Mouse (Mus musculus) left cerebral cortex, adult 11 months (tissue): ENCODE data around the gene Fam171a2.

Experiments
- DNase-seq: peaks from one replicate; pipeline ENCODE4 v3.0.0; 2022; ENCODE audit warnings: low spot score

The Fam171a2 gene

DNA sequence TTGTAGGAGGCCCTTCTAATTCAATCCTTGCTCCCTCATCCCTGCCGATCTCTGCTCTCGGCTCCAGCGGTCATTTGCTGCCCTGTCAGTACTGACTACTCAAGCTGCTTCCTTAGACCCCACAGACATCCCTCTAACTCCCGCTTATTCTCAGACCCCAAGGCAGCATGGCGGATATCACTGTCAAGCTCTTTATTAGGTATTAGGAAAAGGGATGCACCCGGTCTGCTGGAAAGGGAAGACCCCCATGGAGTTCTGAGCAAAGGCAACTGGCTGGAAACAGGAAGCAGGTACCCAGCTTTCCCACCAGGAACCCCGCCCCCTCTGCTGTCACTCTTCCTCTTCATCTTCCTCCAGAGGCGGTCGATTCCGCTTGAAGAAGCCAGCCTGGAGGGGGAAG is 5.6 kb upstream of the Fam171a2 start:
- DNase-seq: no peak

DNA sequence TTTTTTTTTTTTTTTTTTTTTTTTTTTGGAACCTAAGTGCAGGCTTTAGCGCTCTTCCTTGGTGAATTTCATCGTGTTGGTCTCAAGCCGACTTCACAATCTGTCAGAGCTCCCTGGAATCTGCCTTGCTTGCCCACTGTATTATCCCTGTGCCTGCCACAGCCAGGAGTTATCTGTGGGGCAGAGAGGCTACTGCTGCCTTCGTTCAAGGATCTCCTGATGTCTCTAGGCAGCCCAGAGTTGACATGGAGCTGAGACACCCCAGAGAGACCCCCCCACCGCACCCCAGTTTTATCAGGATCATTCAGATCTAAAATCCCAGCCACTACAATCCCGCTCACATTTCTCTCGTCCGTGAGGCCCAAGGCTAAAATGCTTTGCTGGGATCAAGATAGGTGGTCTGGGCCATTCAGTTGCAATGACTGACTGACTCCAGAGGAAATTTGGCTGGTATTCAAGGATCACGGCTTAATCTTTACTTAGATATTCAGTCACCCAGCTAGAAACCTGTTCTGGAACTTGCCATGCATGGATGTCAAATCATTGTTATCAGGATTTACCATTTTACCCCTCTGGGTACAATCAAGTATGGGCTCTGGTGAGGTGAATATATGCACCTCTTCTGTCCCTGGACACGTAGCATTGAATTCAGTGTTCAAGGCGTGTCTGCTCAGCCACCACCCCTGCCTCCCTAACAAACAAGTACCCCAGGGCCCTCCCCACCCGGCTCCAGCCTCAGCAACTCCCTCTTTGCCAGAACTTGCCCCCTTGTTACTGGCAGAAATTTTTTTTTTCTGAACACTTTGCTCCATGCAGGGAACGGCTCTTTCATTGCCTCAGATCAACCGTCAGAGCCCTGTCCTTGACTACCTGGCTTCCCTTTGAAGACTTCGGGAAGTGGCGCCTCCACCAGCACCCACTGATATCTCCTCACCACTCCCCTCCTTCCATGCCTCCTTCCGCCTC is 1.8 kb upstream of the Fam171a2 start:
- no peak for DNase-seq

GRCm38 (mm10) chr11:102448327-102448726 is 845 bp upstream of the Fam171a2 start:
- DNase-seq: no peak

DNA sequence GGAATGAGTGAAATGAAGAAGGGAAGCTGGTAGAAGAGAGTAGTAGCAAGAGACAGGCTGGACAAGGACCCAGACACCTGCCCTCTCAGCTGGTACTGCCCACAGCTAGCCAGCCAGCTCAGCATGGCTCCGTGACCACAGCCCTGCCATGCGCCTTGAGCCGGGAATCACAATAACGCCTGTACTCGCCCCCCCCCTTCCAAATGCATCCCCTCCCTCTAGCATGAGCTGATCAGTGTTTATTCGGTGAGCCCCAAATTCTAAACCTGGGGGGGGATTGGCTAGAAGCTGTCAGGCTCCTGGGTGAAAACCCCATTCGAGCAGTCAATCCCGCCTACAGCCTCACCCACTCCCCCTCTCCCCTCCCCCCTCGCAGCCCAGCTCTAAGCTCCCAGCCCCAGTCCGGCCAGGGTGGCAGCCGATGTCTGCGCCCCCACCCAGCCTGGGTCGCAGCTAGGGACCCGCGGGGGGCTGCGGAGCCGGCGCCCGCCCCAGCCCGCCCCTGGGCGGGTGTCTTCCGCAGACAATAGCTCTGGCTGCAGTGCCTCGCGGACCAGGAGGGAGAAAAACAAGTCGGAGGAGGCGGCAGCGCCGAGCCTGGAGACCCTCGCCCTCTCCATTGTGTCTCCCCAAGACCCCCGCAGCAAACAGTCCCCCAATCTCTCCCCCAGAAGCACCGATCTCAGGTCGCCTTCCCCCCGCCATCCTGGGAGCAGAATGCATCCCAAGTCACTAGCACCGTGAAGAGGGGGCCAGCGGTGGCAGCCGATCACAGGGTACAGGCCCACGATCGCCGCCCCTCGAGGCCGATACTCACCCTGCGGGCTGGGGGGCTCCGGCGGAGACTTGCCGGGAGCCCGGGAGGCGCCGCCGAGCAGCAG is 661 bp downstream of the Fam171a2 start:
- DNase-seq: no peak

- DNase-seq: no peak
These were observed 1.6 kb downstream of the Fam171a2 start for GRCm38 (mm10) chr11:102445891-102446361.

DNA sequence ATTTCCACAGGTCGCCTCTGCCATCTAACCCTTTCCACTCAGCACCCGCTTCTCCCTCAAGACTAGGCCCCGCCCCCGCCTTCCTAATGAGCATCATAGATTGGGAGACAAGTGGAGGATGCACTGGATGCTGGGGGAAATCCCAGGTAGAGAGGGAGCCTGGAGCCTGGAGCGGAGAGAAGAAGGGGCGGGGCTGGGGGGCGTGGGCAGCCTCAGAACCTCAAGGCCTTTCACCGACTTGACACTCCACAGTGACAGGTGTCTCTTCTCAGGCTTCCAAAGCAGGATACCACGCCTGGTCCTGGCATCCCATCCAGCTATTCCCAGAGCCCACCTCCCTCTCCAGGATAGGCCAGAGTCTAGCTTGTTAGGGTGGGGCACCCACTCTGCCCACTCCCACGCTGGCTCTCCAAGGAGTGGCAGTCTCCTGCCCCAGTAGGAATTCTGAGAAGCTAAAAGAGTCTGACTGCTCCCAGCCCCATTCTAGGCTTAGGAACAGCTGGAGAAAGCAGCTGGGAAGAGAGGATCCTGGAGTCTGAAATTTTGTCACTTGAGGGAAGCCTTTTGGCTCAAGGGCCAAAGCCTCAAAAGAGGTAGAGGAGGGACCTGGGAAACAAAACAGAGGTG is 2.1 kb downstream of the Fam171a2 start:
- DNase-seq: no peak

DNA sequence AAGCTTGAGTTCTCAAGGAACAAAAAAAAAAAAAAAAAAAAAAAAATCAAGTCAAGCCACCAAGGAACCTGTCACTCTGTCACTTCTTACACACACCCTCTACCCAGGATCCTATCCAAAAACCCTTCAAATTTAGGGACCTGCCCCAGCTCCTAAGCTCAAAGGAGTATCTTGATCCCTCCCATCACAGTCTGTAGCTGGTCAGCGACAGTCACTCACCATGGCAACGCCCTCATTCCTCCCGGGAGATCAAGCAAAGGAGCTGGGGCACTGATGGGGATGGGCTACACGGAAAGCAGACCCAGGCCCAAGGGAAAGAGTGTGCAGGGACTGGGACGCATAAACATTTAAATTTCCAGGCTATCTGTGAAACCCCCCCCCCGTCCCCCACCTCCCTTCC is 2.7 kb downstream of the Fam171a2 start:
- DNase-seq: no peak

- DNase-seq: no peak
These were observed 3.2 kb downstream of the Fam171a2 start for GRCm38 (mm10) chr11:102444321-102444720.

DNA sequence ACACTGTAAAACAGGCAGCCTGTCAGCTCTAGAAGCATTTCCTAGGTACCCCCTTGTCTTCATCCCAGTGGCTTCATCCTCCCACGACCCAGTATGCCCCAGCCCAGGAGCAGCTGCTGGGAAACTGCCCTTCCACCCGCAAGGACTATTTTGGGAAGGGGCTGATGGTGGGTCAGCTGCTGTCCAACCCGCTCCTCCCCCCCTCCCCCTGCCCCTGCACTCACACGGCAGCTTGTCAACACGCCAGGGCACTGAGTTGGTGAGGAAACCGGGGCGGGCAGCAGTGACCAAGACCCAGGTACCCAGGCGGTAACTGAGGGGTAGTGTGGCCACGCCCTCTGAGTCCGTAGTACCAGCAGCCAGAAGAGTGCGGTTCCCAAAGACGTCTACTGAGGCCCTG is 3.7 kb downstream of the Fam171a2 start:
- no peak for DNase-seq

GRCm38 (mm10) chr11:102442089-102442488 is 5.4 kb downstream of the Fam171a2 start:
- no peak for DNase-seq

DNA sequence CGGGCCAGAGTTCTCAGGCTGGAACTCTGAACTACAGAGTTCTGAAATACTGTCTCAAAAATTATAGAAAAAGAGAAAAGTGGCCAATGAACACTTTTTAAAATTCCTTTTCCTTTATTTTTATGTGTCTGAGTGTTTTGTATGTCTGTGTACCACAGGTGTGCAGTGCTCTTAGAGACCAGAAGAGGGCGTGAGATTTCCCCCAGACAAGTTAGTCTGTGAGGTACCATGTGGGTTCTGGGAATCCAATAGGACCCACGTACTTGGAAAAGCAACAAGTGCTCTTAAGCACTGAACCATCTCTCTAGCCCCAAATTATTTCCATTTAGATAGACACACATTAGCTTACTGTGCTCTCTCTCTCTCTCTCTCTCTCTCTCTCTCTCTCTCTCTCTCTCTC is 6.0 kb downstream of the Fam171a2 start:
- DNase-seq: no peak

GRCm38 (mm10) chr11:102440255-102440654 is 7.2 kb downstream of the Fam171a2 start:
- no peak for DNase-seq

DNA sequence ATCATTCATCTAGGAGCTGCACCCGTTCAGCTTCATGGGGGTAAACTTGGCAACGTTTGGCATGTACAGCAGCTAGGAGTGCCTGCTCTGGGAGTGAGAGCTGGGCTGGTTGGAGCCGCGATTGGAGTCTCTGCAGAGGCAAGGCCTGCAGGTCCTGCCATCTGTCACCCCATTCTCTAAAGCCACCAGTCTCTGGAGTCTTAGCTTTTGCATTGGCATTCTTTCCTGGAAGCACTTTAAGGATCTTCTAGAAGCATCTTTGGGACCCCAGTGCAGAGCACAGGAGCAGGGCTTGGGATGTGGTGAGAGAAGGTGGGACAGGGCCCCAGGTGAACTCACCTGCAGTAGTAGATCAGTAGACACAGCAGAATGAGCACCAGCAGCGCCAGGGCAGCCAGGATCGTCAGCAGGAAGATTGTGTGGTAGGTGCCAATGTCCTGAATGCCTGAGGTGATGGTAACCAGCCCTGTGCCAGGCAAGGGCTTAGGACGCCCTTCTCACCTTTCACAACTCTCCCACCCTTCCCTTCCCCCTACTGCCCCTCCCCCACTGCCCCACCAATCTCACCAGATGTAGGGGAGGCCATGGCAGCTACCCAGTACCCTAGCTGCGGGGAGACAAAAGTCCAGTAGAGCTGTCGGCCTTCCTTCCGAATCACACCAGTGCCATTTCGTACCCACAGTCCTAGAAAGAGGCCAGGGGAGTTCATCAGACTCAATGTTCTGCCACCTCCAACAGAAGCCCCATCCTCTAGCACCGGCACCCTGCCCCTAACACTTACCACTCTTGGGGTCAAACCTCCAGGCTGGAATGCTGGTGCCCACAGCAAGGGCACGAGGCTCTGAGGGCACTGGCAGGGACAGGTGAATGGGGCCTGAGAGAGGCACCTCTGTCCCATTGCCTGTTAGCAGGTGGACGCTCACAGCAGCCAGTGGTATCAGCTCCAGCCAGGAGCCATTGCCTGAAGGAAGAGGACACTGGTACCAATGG is 8.1 kb downstream of the Fam171a2 start:
- no peak for DNase-seq

DNA sequence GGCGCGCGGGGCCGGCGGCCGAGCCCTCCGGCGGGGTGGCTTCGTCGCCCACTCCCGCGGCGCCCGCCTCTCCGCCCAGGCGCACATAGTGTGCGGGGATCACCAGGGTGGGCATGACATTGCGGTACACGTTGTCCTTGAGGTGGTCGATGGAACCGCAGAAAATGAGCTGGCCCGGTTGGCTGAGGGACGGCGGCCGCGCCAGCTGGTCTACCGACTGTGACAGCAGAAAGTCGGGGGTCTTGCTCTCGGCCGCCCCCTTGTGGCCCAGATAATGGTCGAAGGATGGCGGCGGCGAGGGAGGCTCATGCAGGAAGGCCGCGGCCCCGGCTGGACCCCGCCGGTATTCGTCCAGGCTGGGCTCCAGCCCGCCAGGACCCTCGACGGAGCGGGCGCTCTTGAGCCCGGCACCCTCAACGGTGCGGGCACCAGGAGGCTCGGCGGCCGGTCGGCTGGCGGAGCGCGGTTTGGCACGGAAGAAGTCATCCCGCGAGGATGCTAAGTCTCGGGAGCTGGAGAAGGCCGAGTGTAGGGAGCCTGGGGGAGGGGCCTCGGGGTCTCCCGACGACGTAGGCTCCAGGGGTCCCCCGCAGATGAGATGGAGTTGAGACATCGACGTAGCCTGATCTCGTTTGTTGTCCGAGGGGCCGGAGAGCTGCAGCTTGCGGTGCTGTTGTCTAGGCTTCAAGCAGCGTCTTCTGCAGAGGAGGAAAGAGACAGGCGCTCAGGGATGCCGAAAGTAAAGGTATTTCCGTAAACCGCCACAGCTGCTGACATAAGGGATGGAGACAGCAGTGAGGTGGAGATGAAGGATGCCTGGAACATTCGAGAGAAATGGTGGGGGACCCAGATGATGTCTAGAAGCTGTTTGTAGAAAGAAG is 9.0 kb downstream of the Fam171a2 start:
- DNase-seq: no peak

DNA sequence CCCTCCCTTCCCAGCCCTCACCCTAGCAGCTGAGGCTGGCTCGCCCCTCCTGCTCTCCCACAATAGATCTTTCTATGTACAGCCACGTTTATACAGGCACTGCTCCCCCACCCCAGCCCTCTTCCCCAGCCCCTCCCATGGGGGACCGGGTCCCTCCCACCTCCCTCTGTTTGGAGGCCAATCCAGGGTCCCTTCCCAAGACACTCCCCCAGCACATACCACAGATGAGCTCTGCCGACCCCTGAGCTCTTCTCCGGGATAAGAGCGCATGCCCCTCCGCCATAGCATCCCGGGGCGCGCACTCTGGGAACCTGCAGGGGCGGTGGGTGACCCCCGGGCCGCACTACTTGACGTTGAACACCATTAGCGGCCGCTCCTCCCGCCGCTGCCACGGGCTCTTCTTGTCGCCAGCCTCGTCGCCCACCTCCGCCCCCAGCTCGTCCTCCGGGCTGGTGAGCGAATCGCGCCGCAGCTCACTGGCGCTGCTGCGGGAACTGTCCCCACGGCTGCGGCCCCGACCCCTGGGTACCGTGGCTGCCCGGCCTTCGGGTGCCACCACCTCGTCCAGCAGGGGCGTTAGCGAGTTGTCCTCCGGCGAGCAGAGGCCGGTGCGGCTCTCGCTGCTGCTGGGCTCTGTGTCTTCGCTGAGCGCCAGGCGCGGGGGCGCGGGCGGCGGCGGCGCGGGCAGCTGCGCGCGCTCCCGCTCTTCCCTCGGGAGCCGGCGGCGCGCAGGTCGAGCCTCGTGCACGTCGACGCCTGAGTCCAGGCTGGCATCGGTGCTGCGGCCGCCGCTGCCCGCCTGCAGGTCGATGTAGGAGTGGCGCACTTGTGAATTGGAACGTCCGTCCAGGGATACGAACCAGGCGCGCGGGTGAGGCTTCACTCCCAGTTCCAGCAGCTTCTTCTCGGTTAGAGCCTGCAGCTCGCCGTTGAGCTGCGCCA is 10.1 kb downstream of the Fam171a2 start:
- DNase-seq: no peak

GRCm38 (mm10) chr11:102436471-102436790 is 11.1 kb downstream of the Fam171a2 start:
- DNase-seq: no peak

DNA sequence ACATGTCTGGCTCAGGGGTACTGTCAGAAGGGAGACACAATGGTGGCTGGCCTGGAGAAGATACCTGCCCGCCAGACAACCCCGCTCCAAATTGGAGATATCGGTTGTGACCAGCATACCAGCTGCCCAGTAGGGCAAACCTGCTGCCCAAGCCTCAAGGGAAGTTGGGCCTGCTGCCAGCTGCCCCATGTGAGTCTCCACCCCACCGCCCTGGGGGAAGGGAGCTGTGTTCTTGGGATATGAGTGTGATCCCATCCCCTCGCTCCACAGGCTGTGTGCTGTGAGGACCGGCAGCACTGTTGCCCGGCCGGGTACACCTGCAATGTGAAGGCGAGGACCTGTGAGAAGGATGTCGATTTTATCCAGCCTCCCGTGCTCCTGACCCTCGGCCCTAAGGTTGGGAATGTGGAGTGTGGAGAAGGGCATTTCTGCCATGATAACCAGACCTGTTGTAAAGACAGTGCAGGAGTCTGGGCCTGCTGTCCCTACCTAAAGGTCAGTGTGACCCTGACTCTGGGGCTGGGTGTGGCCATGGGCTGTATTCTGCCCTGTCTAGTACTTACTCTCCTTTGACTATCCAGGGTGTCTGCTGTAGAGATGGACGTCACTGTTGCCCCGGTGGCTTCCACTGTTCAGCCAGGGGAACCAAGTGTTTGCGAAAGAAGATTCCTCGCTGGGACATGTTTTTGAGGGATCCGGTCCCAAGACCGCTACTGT is 11.6 kb downstream of the Fam171a2 start:
- no peak for DNase-seq
